Mouse (Mus musculus) intestine, embryonic 15.5 days (tissue): Measurements from ENCODE around the gene Pdlim4. TPM values are rescaled to one million over a fixed set of nuclear protein-coding genes. Genes with fewer than 3 reads are reported as not detected.
"Not testable (repeated sequence)": the region's sequence is repeated elsewhere in the genome, so short reads cannot be mapped to it uniquely, and the experiment has no call there.

Experiments used
- ATAC-seq: fragments of 200-750 bp; cut with Nextera tagmentation; 2 replicates; pipeline ENCODE4 v1.8.0; 2017; ENCODE audit warnings: moderate TSS enrichment, moderate library complexity
- H3K27ac ChIP-seq: fragments of 300-500 bp; sonication (generic); 2 replicates; pipeline ENCODE4 v1.5.1; 2015; ENCODE audit warnings: mild to moderate bottlenecking, inconsistent platforms
- H3K27me3 ChIP-seq: fragments of 300-500 bp; sonication (generic); replicated peaks from 2 replicates; pipeline ENCODE4 v1.6.1; 2015; ENCODE audit warnings: inconsistent platforms
- H3K36me3 ChIP-seq: fragments of 300-500 bp; sonication (generic); 2 replicates; pipeline ENCODE4 v1.6.1; 2015; ENCODE audit warnings: inconsistent platforms
- H3K4me1 ChIP-seq: fragments of 300-500 bp; sonication (generic); replicated peaks from 2 replicates; pipeline ENCODE4 v1.6.1; 2015; ENCODE audit warnings: inconsistent platforms
- H3K4me2 ChIP-seq: fragments of 300-500 bp; sonication (generic); replicated peaks from 2 replicates; pipeline ENCODE4 v1.6.1; 2015; ENCODE audit warnings: mild to moderate bottlenecking, inconsistent platforms
- H3K4me3 ChIP-seq: fragments of 300-500 bp; sonication (generic); replicated peaks from 2 replicates; pipeline ENCODE4 v1.5.1; 2015; ENCODE audit warnings: inconsistent platforms
- H3K9ac ChIP-seq: fragments of 300-500 bp; sonication (generic); 2 replicates; pipeline ENCODE4 v1.6.1; 2015; ENCODE audit warnings: inconsistent platforms
- H3K9me3 ChIP-seq: fragments of 300-500 bp; sonication (generic); 2 replicates; pipeline ENCODE4 v1.6.1; 2016; ENCODE audit warnings: inconsistent platforms
- WGBS: fragments of 180-500 bp; shearing (Covaris S2); methylation state at CpG from one replicate; pipeline ENCODE4 v1.1.7; 2015; 5-methylcytosine and 5-hydroxymethylcytosine counted together
- polyA plus RNA-seq: library from polyadenylated mRNA; unstranded; fragments of >200 nt; fragmentation: Nextera tagmentation; extraction: Ambion mirVana; gene quantifications from 2 replicates; pipeline ENCODE4 v1.2.1, GENCODE M21; 2015

The Pdlim4 gene
- polyA plus RNA-seq, 1 experiment from 2014 or later, result 42.1 TPM

DNA sequence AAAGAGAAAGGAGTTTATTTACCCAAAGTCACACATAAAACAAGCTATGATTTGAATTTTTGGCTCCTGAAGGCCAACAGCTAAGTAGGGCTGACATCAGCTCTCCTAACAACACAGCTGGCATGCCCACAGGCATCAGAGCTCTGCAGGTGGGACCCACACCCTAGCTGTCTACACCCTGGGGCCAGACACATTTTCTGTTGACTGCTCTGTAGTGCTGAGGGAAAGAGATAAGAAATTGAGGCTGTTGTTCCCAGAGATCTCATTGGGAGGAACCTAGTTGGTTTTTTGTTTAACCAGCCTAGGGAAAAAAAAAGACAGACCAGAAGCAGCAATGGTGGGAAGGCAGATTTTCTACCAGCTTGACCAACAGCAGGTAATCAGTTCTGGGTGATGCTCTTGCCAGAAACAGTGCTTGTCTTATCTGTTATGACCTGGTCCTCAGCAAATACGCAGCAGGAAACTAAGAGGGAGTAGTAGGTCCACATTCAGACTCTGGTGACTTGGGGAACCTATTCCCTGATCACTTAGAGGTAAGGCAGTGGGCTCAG, 42.2 kb downstream of the Pdlim4 start:
- no peaks in the 10 kb centered on the region for H3K9me3 ChIP-seq
- no peak overlapping the region for H3K27ac ChIP-seq
- peaks cover 15% of the 10 kb centered on the region for H3K4me1 ChIP-seq
- no peak overlapping the region for H3K4me2 ChIP-seq
- no peaks in the 10 kb centered on the region for H3K36me3 ChIP-seq
- ATAC-seq, result no peak; the same call in 1 of the 2 replicates
- WGBS, result 70% methylated on average over 1 of the region's 1 CpGs
- no peak overlapping the region for H3K9ac ChIP-seq
- H3K27me3 ChIP-seq, result peaks cover 6% of the 10 kb centered on the region; the same call in 1 of the 2 replicates
- H3K4me3 ChIP-seq, result no peak overlapping the region

DNA sequence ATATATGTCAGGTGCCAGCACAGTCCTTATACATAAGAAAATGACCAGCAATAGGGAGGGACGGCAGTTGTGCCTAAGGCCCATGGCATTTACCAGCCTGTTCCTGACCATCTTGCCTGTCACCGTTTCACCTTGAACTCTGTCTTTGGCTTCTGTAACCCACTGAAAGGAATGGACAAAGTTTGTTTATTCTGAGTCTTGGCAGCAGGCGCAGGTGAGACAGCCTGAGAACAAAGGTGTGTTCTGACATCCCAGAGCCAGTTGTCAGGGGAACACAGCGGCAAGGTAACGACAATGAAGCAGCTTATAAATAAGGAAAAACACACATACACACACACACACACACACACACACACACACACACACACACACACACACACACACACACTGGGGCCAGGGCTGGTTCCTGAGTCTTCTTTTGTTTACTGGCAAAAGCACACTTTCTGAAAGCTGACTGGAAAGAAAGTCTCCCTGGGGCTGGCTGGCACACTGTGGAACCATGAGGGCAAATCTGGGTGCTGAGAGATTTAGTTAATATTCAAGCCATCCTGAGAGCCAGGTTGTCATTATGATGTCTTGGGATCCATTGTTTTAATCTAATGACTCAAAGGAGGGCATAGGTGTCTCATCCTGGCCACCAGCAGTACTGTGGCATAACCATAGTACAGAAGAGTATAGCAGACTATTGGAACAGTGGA, 47.3 kb downstream of the Pdlim4 start:
- Histone ChIP-seq H3K4me1 (no peaks in the 10 kb centered on the region), H3K4me2 (no peak overlapping the region), H3K9me3 (no peaks in the 10 kb centered on the region), H3K9ac (no peak overlapping the region), H3K4me3 (no peak overlapping the region), H3K36me3 (no peaks in the 10 kb centered on the region), H3K27me3 (no peaks in the 10 kb centered on the region; the same call in 1 of the 2 replicates), H3K27ac (no peak overlapping the region)
- no peak for ATAC-seq
- 76% methylated on average over 5 of the region's 5 CpGs for WGBS

DNA sequence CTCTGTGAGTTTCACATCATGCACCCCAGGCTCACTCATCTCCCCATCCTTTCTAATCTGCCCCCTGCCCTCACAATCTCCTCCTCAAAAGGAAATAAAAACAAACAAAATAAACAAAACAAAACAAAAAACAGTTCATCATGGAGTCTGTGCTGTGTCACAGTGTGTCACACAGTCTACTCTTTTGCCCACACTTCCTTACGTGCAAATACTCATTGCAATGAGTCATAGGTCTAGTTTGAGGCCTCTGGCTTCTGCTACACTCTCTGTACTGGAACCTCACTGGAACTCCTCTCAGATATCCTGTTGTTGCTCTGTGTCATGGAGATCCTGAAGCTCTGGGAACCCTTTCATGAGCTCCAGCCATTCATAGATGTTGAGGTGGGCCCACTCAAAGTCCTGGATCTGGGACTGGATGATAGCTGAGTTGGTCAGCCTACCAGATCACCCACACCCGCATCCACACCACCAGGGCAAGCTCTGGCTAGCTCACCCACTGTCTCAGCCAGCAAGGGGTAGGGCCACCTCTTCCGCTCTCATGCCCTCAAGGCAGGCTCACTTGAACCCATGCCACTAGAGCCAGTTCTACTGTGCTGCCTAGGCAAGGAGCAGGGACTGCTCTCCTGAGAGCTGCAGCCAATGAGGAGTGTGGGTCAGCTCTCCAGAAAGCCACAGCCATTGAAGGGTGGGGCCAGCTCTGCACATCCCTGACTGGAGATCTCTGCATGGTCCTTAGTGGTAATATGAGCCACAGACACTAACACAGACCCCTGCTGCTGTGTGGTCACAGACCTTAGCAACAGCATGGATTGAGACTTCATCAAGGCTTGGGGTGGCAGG, 49.7 kb downstream of the Pdlim4 start:
- 79% methylated on average over 3 of the region's 3 CpGs for WGBS
- no peak for ATAC-seq
- Histone ChIP-seq H3K27ac (no peak overlapping the region), H3K9me3 (no peaks in the 10 kb centered on the region), H3K4me3 (no peak overlapping the region), H3K4me1 (no peaks in the 10 kb centered on the region), H3K27me3 (no peaks in the 10 kb centered on the region), H3K9ac (no peak overlapping the region), H3K4me2 (no peak overlapping the region), H3K36me3 (no peaks in the 10 kb centered on the region)

GRCm38 (mm10) chr11:54017596-54017995, 51.2 kb downstream of the Pdlim4 start:
- H3K36me3 ChIP-seq, result no peaks in the 10 kb centered on the region
- H3K4me2 ChIP-seq, result no peak overlapping the region
- no peaks in the 10 kb centered on the region for H3K4me1 ChIP-seq
- 74% methylated on average over 4 of the region's 4 CpGs for WGBS
- H3K9me3 ChIP-seq, result no peaks in the 10 kb centered on the region
- no peak overlapping the region for H3K4me3 ChIP-seq
- no peak overlapping the region for H3K9ac ChIP-seq
- no peak for ATAC-seq
- no peaks in the 10 kb centered on the region for H3K27me3 ChIP-seq
- H3K27ac ChIP-seq, result no peak overlapping the region

GRCm38 (mm10) chr11:54016051-54016450, 52.8 kb downstream of the Pdlim4 start:
- ATAC-seq, result no peak
- Histone ChIP-seq H3K36me3 (no peaks in the 10 kb centered on the region), H3K4me3 (no peak overlapping the region), H3K27ac (no peak overlapping the region), H3K27me3 (no peaks in the 10 kb centered on the region), H3K4me1 (no peaks in the 10 kb centered on the region), H3K9ac (no peak overlapping the region), H3K9me3 (no peaks in the 10 kb centered on the region), H3K4me2 (no peak overlapping the region)
- 69% methylated on average over 8 of the region's 8 CpGs for WGBS

- Histone ChIP-seq H3K9ac (no peak overlapping the region), H3K36me3 (no peaks in the 10 kb centered on the region), H3K27me3 (no peaks in the 10 kb centered on the region), H3K9me3 (no peaks in the 10 kb centered on the region), H3K4me2 (no peak overlapping the region), H3K4me3 (no peak overlapping the region), H3K27ac (no peak overlapping the region), H3K4me1 (no peaks in the 10 kb centered on the region)
- 88% methylated on average over 5 of the region's 5 CpGs for WGBS
- no peak for ATAC-seq
Measured at GRCm38 (mm10) chr11:54012961-54013360, 55.9 kb downstream of the Pdlim4 start.

DNA sequence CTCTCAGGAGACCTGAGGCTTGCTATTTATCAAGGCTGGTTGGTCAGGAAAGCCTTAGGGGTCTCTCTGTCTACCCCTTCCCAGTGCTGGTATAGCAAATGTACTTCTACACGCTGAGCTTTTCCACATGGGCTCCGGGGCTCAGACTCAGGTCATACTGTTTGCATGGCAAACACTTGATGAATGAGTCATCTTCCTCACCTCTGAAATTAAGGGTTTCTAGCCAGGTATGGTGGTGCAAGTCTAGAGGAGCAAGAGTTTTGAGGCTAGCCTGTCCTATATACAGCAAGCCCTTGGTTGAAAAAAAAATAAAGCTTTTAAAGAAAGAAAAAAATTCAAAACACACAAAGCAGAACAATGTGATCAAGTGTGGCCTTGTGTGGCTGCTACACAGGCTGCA, 57.6 kb downstream of the Pdlim4 start:
- H3K36me3 ChIP-seq, result no peaks in the 10 kb centered on the region
- no peak overlapping the region for H3K4me2 ChIP-seq
- no peak overlapping the region for H3K9ac ChIP-seq
- no peaks in the 10 kb centered on the region for H3K27me3 ChIP-seq
- H3K27ac ChIP-seq, result no peak overlapping the region
- H3K4me3 ChIP-seq, result no peak overlapping the region
- no peak for ATAC-seq
- H3K9me3 ChIP-seq, result no peaks in the 10 kb centered on the region
- 67% methylated on average over 2 of the region's 2 CpGs for WGBS
- no peaks in the 10 kb centered on the region for H3K4me1 ChIP-seq

DNA sequence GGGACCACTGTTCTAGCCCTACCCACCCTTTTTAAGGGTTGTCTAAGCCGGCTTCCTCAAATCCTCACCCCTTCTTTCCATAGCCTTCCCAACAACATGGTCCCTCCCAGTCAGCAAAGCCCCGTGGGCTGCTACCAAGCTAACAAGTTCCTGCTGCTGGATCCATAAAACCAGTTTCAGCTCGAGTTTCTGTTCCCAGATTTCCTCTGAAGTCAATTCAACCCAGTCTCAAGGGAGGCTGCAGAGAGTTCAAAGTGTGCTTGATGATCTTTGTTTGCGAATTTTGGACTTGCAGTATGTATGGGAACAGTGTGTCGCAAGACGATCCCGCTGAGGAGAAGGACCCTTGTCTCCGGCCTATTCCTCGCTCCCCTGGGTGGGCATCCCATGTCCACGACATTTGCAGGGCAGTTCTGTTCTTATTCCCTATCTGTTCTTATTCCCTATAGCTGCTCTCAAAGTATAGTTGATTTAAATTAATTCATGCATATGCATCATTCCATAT, 60.3 kb downstream of the Pdlim4 start:
- ATAC-seq, result no peak
- H3K36me3 ChIP-seq, result no peaks in the 10 kb centered on the region
- no peaks in the 10 kb centered on the region for H3K4me1 ChIP-seq
- H3K9ac ChIP-seq, result no peak overlapping the region
- no peaks in the 10 kb centered on the region for H3K27me3 ChIP-seq
- H3K4me3 ChIP-seq, result no peak overlapping the region
- H3K27ac ChIP-seq, result no peak overlapping the region
- WGBS, result 78% methylated on average over 10 of the region's 10 CpGs
- no peak overlapping the region for H3K4me2 ChIP-seq
- H3K9me3 ChIP-seq, result no peaks in the 10 kb centered on the region

GRCm38 (mm10) chr11:54007717-54008116, 61.1 kb downstream of the Pdlim4 start:
- H3K9me3 ChIP-seq, result no peaks in the 10 kb centered on the region
- WGBS, result 84% methylated on average over 11 of the region's 11 CpGs
- no peaks in the 10 kb centered on the region for H3K27me3 ChIP-seq
- no peak overlapping the region for H3K9ac ChIP-seq
- no peaks in the 10 kb centered on the region for H3K4me1 ChIP-seq
- ATAC-seq, result no peak
- no peaks in the 10 kb centered on the region for H3K36me3 ChIP-seq
- H3K4me2 ChIP-seq, result no peak overlapping the region
- no peak overlapping the region for H3K4me3 ChIP-seq
- no peak overlapping the region for H3K27ac ChIP-seq

DNA sequence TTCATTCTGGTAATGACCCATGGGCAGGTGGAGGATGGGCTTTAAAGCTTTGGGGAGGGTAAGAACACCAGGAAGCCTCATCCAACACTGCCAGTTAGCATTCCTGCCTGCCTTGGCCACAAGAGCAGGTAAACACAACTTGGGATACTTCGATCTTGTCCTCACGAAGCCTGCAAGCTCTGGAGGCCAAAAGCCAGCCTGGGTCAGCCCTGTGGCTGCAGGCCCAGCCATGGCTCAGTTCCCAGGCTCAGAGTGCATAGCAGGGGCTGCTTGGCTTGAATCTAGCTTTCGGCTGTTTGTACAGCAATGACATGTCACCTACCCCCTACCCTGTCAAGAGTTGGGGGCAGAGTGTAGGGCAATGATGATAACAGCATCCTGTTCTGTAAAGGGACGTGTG, 61.9 kb downstream of the Pdlim4 start:
- Histone ChIP-seq H3K36me3 (no peaks in the 10 kb centered on the region), H3K4me3 (no peak overlapping the region), H3K4me1 (no peaks in the 10 kb centered on the region; the same call in 1 of the 2 replicates), H3K27me3 (no peaks in the 10 kb centered on the region), H3K9me3 (no peaks in the 10 kb centered on the region), H3K9ac (no peak overlapping the region), H3K27ac (no peak overlapping the region), H3K4me2 (no peak overlapping the region)
- ATAC-seq, result no peak
- 63% methylated on average over 4 of the region's 4 CpGs for WGBS

GRCm38 (mm10) chr11:54006362-54006761, 62.5 kb downstream of the Pdlim4 start:
- not testable (repeated sequence) for H3K4me2 ChIP-seq, H3K9ac ChIP-seq, H3K4me3 ChIP-seq, H3K36me3 ChIP-seq, H3K27me3 ChIP-seq, H3K4me1 ChIP-seq, H3K27ac ChIP-seq, ATAC-seq, H3K9me3 ChIP-seq
- WGBS, result 28% methylated on average over 5 of the region's 5 CpGs
